24 mouse cellular contexts compared by ENCODE assay signal in the genomic region with DNA sequence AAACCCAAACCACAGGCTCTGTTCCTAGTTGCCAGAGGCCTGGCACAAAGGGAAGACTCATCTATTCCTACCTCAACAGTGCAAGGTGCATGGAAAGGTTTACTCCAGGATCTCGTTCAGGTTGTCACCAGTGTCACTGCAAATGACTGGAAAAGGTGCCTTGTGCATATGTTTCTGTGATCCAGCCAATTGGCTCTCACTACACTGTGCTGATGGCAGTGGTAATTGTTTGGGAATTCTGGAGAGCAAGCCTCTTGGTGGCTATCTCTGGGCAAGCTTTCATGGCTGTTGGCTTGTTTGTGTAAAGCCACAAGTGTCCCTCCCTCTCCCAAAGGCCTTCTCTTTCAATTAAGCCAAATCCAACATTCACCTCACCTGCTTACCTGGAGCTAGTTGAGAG. TPM values are rescaled to one million over a fixed set of nuclear protein-coding genes. Genes with fewer than 3 reads are reported as not detected.
"Had no signal": no experiment of that assay in that cellular context is flagged by ENCODE, and none has a peak within 500 bp of the region (broad histone marks: within the 10 kb centered on the region; RNA-seq: fewer than 3 reads in every experiment).

No protein-coding gene starts in this region.

- H3K4me1 ChIP-seq: limb, embryonic 10.5 days; limb, embryonic 13.5 days; lung, embryonic 15.5 days; megakaryocyte, embryonic 14.5 days; midbrain, embryonic 10.5 days; midbrain, embryonic 13.5 days; neural tube, embryonic 13.5 days; stomach, embryonic 15.5 days had no signal

- DNase-seq: kidney, postnatal 25 days; layer of hippocampus, adult 9-11 months; liver; lung, adult 18-20 months; lung, postnatal 10 days; lung, postnatal 36 days; retina, postnatal 1 day; right cerebral cortex, postnatal 25 days; spleen, adult 18-20 months; thymus, postnatal 25 days had no signal

- H3K4me3 ChIP-seq: layer of hippocampus, adult 2 months; limb, embryonic 10.5 days; limb, embryonic 13.5 days; liver, embryonic 12.5 days; liver, embryonic 15.5 days; lung, embryonic 15.5 days; megakaryocyte, embryonic 14.5 days; midbrain, embryonic 10.5 days; midbrain, embryonic 13.5 days; myocyte; neural tube, embryonic 13.5 days; stomach, embryonic 15.5 days had no signal

- H3K27ac ChIP-seq: kidney, postnatal 0 days; layer of hippocampus, adult 2 months; limb, embryonic 10.5 days; limb, embryonic 13.5 days; liver, embryonic 12.5 days; liver, embryonic 15.5 days; lung, embryonic 15.5 days; midbrain, embryonic 10.5 days; midbrain, embryonic 13.5 days; neural tube, embryonic 13.5 days; stomach, embryonic 15.5 days had no signal

- H3K27me3 ChIP-seq: limb, embryonic 13.5 days; liver, embryonic 15.5 days; lung, embryonic 15.5 days; midbrain, embryonic 13.5 days; neural tube, embryonic 13.5 days; stomach, embryonic 15.5 days had no signal

RNA-seq across cellular contexts. Expression of gene Ntn4, which starts 19.3 kb away (rescaled TPM):
- total RNA-seq: neutrophil, adult 5-6 weeks had no signal
